Mouse (Mus musculus) midbrain, embryonic 11.5 days (tissue): Measurements from ENCODE around the gene Top3b. TPM values are rescaled to one million over a fixed set of nuclear protein-coding genes. Genes with fewer than 3 reads are reported as not detected.
"Not testable (repeated sequence)": the region's sequence is repeated elsewhere in the genome, so short reads cannot be mapped to it uniquely, and the experiment has no call there.

Source experiments
- ATAC-seq: fragments of 200-750 bp; cut with Nextera tagmentation; 2 replicates; pipeline ENCODE4 v1.8.0; 2017; ENCODE audit warnings: moderate TSS enrichment, moderate library complexity; ENCODE audit not compliant: low FRiP score
- DNase-seq: peaks from one replicate; pipeline ENCODE4 v3.0.0; 2015; ENCODE audit warnings: low spot score; ENCODE audit errors: missing footprints
- H3K27ac ChIP-seq: fragments of 300-500 bp; sonication (generic); 2 replicates; pipeline ENCODE4 v1.5.1; 2014; ENCODE audit warnings: low read depth, low read length
- H3K27me3 ChIP-seq: fragments of 300-500 bp; sonication (generic); 2 replicates; pipeline ENCODE4 v1.6.1; 2014; ENCODE audit warnings: mild to moderate bottlenecking, low read length, moderate library complexity, mixed read lengths; ENCODE audit not compliant: control insufficient read depth, insufficient read depth
- H3K36me3 ChIP-seq: fragments of 300-500 bp; sonication (generic); 2 replicates; pipeline ENCODE4 v1.6.1; 2014; ENCODE audit warnings: mild to moderate bottlenecking, low read length, moderate library complexity, mixed read lengths; ENCODE audit not compliant: control insufficient read depth, insufficient read depth
- H3K4me1 ChIP-seq: fragments of 300-500 bp; sonication (generic); 2 replicates; pipeline ENCODE4 v1.6.1; 2014; ENCODE audit warnings: low read length; ENCODE audit not compliant: control insufficient read depth, insufficient read depth
- H3K4me2 ChIP-seq: fragments of 300-500 bp; sonication (generic); 2 replicates; pipeline ENCODE4 v1.6.1; 2014; ENCODE audit warnings: mild to moderate bottlenecking, moderate library complexity
- H3K4me3 ChIP-seq: fragments of 300-500 bp; sonication (generic); 2 replicates; pipeline ENCODE4 v1.5.1; 2014; ENCODE audit warnings: low read depth, low read length
- H3K9ac ChIP-seq: fragments of 300-500 bp; sonication (generic); 2 replicates; pipeline ENCODE4 v1.6.1; 2014; ENCODE audit warnings: low read length
- H3K9me3 ChIP-seq: fragments of 300-500 bp; sonication (generic); 2 replicates; pipeline ENCODE4 v1.6.1; 2016; ENCODE audit warnings: low read length; ENCODE audit not compliant: control insufficient read depth
- WGBS: fragments of 180-500 bp; shearing (Covaris S2); extraction: QIAGEN DNeasy Blood & Tissue Kit; methylation state at CpG from one replicate; pipeline ENCODE4 v1.1.7; 2014; 5-methylcytosine and 5-hydroxymethylcytosine counted together
- polyA plus RNA-seq: library from polyadenylated mRNA; unstranded; fragments of >200 nt; fragmentation: Nextera tagmentation; extraction: Ambion mirVana; gene quantifications from 2 replicates; pipeline ENCODE4 v1.2.1, GENCODE M21; 2014

The Top3b gene
- polyA plus RNA-seq, 1 experiment from 2014 or later, result 56.7 TPM

DNA sequence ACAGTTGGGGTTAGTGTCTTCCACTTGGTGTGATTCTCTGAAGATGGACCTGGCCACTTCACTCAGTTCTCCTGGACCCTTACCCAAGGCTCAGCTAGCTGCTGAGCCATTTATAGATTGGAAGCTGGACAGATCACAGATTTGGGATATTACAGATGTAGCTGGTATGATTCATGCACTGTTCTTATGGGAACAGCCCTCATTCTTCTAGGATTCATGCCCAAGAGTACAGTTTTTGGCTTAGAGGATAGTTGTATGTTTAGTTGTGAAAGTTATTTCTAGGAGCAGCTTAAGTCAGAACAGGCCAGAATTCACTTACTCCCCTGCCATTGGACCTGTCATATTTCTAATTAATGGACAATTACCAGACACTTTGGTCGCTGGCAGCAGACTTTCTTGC lies 42.9 kb downstream of the Top3b start:
- ATAC-seq (no peak), DNase-seq (no peak)
- Histone ChIP-seq H3K4me1 (0 out of 2 replicates have a peak, but pooled peaks cover 2% of the 10 kb centered on the region), H3K36me3 (peaks cover 7% of the 10 kb centered on the region), H3K4me3 (no peak overlapping the region), H3K4me2 (no peak overlapping the region), H3K27me3 (no peaks in the 10 kb centered on the region), H3K27ac (no peak overlapping the region), H3K9ac (no peak overlapping the region), H3K9me3 (no peaks in the 10 kb centered on the region)
- 94% methylated on average over 1 of the region's 1 CpGs for WGBS

DNA sequence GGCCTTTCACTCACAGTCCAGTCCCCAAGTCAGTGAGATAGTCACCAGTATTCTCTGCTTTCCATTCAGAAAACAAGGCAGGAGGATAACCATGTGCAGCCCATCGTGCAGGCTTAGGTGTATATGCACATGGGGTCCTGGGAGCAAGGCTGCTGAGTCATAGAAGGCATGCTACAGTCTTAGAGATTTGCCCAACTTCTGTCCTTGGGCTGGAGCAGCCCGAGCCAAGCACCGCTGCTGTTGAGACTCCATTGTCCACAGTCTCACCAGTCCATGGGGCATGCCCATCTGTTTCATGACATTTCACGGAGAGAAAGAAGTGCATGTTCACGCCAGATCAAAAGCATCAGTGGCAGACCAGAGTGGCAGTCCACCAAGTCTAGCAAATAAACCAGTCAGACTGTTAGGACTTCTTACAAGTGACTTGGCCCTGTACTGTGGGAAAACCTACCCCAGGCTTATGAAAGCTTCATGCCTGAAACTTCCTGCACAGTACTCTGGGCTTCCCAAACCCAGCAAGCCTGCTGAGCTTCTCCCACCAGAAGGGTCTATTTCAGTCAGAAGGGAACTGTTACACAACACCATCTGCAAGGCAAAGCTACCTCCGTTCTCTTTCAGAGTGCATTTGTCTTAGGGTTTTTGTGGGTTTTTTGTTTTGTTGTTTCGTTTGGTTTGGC lies 48.0 kb downstream of the Top3b start:
- 92% methylated on average over 7 of the region's 7 CpGs for WGBS
- Histone ChIP-seq H3K36me3 (peaks cover 10% of the 10 kb centered on the region), H3K9ac (no peak overlapping the region), H3K4me3 (no peak overlapping the region), H3K9me3 (no peaks in the 10 kb centered on the region), H3K4me1 (no peaks in the 10 kb centered on the region), H3K4me2 (no peak overlapping the region), H3K27ac (no peak overlapping the region), H3K27me3 (no peaks in the 10 kb centered on the region)
- no peak for ATAC-seq
- DNase-seq, result no peak

DNA sequence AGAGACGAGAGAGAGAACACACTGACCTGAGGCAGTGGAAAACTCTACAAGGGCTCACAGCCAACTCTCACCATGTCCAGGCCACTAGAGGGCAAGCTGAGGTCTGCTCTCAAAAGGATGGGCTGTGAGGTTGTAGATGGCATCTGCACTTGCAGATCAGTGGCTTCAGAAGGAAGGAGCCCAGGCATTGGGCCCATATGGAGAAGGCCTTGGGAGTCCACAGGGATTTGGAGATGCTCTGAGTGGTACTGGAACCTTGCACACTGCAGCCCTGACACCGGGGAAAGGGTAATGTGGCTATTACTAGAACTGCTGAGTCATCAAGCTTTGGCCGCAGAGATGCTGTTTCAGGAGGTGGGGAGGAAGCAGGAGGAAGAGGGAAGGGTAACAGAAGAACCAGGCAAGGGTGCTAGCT lies 50.5 kb downstream of the Top3b start:
- Histone ChIP-seq H3K36me3 (peaks cover 13% of the 10 kb centered on the region), H3K4me2 (no peak overlapping the region), H3K27me3 (no peaks in the 10 kb centered on the region), H3K4me1 (no peaks in the 10 kb centered on the region), H3K9me3 (no peaks in the 10 kb centered on the region), H3K4me3 (no peak overlapping the region), H3K27ac (no peak overlapping the region), H3K9ac (no peak overlapping the region)
- 82% methylated on average over 3 of the region's 3 CpGs for whole genome bisulfite sequencing
- no peak for ATAC-seq
- no peak for DNase-seq

DNA sequence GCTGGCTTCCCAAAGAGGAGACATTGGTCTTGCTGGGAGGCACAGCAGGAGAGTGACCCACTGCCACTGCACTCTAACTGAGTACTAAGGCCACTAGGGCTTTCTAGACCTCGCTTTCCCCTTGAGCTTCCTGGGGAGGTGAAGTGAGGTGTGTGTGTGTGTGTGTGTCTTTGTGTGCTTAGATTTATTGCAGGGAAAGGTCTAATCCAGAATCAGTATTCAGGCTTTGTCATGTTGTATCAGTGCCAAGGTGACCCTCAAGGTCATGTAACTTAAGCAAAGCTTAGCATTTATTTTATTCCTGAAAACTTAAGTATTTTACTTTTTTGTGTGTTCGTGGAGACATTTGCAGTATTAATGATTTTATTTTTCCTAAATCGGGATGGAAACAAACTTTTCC lies 53.9 kb downstream of the Top3b start:
- Histone ChIP-seq H3K9ac (no peak overlapping the region), H3K27me3 (no peaks in the 10 kb centered on the region), H3K9me3 (no peaks in the 10 kb centered on the region), H3K4me1 (no peaks in the 10 kb centered on the region), H3K4me2 (no peak overlapping the region), H3K4me3 (no peak overlapping the region), H3K36me3 (peaks cover 5% of the 10 kb centered on the region; the same call in 1 of the 2 replicates), H3K27ac (no peak overlapping the region)
- no peak for DNase-seq
- ATAC-seq, result no peak
- WGBS, result 83% methylated on average over 3 of the region's 3 CpGs

DNA sequence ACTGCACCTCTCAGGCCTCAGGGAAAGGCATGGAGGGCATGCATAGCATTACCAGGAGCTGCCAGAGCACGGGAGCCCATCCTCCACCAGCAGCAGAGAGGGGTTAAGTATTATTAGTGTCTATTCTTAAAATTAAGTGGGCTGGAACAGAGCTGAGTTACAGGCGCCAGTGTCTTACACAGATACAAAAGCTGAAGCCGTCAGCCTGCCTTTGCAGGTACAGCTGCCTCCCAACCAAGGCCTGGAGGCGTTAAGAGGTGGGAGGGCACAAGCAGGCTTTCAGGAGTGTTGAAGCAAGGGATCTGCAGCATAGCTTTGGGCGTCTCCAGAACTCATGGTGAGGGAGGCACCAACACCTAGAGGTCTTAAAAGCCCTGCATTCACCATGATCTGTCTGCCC lies 56.0 kb downstream of the Top3b start:
- H3K36me3 ChIP-seq, result peaks cover 5% of the 10 kb centered on the region; the same call in 1 of the 2 replicates
- DNase-seq, result no peak
- no peaks in the 10 kb centered on the region for H3K4me1 ChIP-seq
- H3K27ac ChIP-seq, result no peak overlapping the region
- H3K9me3 ChIP-seq, result no peaks in the 10 kb centered on the region
- no peak for ATAC-seq
- H3K4me2 ChIP-seq, result no peak overlapping the region
- no peak overlapping the region for H3K9ac ChIP-seq
- no peaks in the 10 kb centered on the region for H3K27me3 ChIP-seq
- no peak overlapping the region for H3K4me3 ChIP-seq
- WGBS, result 24% methylated on average over 5 of the region's 5 CpGs

DNA sequence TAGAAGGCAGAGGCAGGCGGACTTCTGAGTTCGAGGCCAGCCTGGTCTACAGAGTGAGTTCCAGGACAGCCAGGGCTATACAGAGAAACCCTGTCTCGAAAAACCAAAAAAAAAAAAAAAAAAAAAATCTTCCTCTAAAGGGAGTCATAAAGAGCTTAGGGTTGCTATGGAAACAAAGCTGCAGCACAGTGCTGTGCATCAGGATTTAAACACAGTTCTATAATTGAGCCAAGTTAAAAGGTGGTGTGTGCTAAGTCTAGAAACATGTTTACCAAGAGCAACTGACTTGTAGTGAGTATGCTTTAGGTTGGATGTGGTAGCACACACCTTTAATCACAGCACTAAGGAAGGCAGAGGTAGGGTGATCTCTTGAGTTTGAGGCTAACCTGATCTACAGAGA lies 58.4 kb downstream of the Top3b start:
- not testable (repeated sequence) for H3K36me3 ChIP-seq, DNase-seq, H3K27ac ChIP-seq, H3K27me3 ChIP-seq, H3K4me3 ChIP-seq, H3K9me3 ChIP-seq, H3K9ac ChIP-seq, H3K4me2 ChIP-seq, H3K4me1 ChIP-seq
- peak; percentile 62 for ATAC-seq
- 77% methylated on average over 2 of the region's 3 CpGs for WGBS

DNA sequence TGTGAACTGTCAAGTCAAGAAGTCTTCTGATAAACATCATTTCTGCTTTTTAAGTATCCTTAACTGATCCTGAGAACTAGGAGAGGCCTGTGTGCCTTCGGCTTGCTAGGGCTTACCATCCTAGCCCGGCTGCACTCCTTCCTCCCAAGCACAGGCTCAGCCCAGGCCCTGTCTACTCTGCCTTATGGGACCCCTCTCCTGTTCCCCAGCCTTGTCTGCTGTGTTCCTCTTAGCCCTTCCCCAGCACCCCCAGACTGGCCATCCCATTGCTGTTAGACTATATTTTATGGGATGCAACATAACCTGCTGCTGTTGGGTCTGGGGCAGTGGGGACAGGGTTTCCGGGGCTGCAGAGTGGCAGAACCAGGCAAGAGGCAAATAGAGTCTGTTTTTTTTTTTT lies 59.8 kb downstream of the Top3b start:
- no peak overlapping the region for H3K27ac ChIP-seq
- no peak for ATAC-seq
- no peaks in the 10 kb centered on the region for H3K9me3 ChIP-seq
- WGBS, result 93% methylated on average over 3 of the region's 3 CpGs
- H3K27me3 ChIP-seq, result no peaks in the 10 kb centered on the region
- no peak overlapping the region for H3K9ac ChIP-seq
- no peaks in the 10 kb centered on the region for H3K36me3 ChIP-seq
- no peak overlapping the region for H3K4me3 ChIP-seq
- no peak for DNase-seq
- no peak overlapping the region for H3K4me2 ChIP-seq
- H3K4me1 ChIP-seq, result no peaks in the 10 kb centered on the region

DNA sequence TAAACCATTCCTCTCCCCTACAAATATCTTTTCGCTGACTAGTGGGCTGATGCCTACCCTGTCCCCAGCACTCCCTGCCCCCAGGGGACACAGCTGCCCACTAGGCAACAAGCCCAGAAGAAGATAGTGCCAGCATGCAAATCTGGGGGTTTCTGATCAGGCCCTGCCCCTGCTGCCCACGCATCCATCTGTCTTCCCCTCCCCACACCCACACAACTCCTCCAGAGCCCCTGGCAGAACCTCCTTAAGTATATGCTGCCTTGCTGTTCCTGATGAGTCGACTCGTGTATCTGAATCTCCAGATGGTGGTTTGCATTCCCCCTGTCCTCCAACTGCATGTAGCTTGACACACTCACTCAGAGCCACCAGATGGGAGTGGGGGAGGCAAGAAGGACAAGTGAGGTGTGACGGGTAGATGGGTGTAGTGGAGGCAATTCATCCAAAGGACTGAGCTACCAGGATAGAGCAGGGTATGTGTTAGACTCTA lies 60.3 kb downstream of the Top3b start:
- no peak for ATAC-seq
- H3K9me3 ChIP-seq, result no peaks in the 10 kb centered on the region

DNA sequence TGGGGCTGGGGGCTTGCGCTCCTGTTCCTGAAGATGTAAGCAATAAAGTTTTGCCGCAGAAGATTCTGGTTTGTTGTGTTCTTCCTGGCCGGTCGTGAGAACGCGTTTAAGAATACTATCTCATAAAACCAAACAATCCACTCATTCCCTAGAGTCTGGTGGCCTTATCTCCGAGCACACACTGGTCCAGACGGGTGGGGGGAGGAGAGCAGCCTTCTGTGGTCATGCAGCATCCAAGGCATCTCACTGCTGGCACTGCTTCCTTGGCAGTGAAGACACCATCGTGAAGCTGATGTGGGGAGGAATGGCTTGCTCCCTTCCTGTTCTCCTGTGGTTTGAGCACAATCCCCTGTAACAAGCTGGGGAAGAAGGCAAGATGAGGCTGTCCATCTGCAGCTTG lies 69.0 kb downstream of the Top3b start:
- 95% methylated on average over 9 of the region's 9 CpGs for WGBS
- no peak for ATAC-seq
- Histone ChIP-seq H3K27me3 (no peaks in the 10 kb centered on the region), H3K4me1 (no peaks in the 10 kb centered on the region), H3K9me3 (0 out of 2 replicates have a peak, but pooled peaks cover 3% of the 10 kb centered on the region), H3K36me3 (no peaks in the 10 kb centered on the region), H3K27ac (no peak overlapping the region), H3K4me3 (no peak overlapping the region), H3K9ac (no peak overlapping the region), H3K4me2 (no peak overlapping the region)
- DNase-seq, result no peak

More for the DNA sequence above, 60.3 kb downstream of the Top3b start:
- no peak overlapping the region for H3K27ac ChIP-seq
- no peak overlapping the region for H3K4me3 ChIP-seq
- no peaks in the 10 kb centered on the region for H3K4me1 ChIP-seq
- WGBS, result 84% methylated on average over 5 of the region's 5 CpGs
- H3K9ac ChIP-seq, result no peak overlapping the region
- no peak for DNase-seq
- no peaks in the 10 kb centered on the region for H3K36me3 ChIP-seq
- no peaks in the 10 kb centered on the region for H3K27me3 ChIP-seq
- no peak overlapping the region for H3K4me2 ChIP-seq
